Mouse (Mus musculus) liver, embryonic 13.5 days (tissue): ENCODE measurements around the gene Atp5k. TPM values are rescaled to one million over a fixed set of nuclear protein-coding genes. Genes with fewer than 3 reads are reported as not detected.
A peak's percentile ranks its signal among the peaks of the same experiment; 100 is the strongest.

Experiments
- ATAC-seq: fragments of 200-750 bp; cut with Nextera tagmentation; 2 replicates; pipeline ENCODE4 v1.8.0; 2017; ENCODE audit warnings: low read depth, mild to moderate bottlenecking, moderate number of reproducible peaks, moderate library complexity
- DNase-seq: peaks from one replicate; pipeline ENCODE4 v3.0.0; 2022
- H3K27ac ChIP-seq: fragments of 300-500 bp; sonication (generic); 2 replicates; pipeline ENCODE4 v1.5.1; 2015; ENCODE audit warnings: moderate library complexity, mild to moderate bottlenecking, inconsistent platforms
- H3K27me3 ChIP-seq: fragments of 300-500 bp; sonication (generic); 2 replicates; pipeline ENCODE4 v1.6.1; 2015; ENCODE audit warnings: mild to moderate bottlenecking, inconsistent platforms
- H3K36me3 ChIP-seq: fragments of 300-500 bp; sonication (generic); 2 replicates; pipeline ENCODE4 v1.6.1; 2015; ENCODE audit warnings: mild to moderate bottlenecking, inconsistent platforms
- H3K4me1 ChIP-seq: fragments of 300-500 bp; sonication (generic); replicated peaks from 2 replicates; pipeline ENCODE4 v1.6.1; 2015; ENCODE audit warnings: inconsistent platforms
- H3K4me2 ChIP-seq: fragments of 300-500 bp; sonication (generic); 2 replicates; pipeline ENCODE4 v1.6.1; 2015; ENCODE audit warnings: inconsistent platforms, mild to moderate bottlenecking, moderate library complexity
- H3K4me3 ChIP-seq: fragments of 300-500 bp; sonication (generic); replicated peaks from 2 replicates; pipeline ENCODE4 v1.5.1; 2015; ENCODE audit warnings: mild to moderate bottlenecking, inconsistent platforms
- H3K9ac ChIP-seq: fragments of 300-500 bp; sonication (generic); 2 replicates; pipeline ENCODE4 v1.6.1; 2015; ENCODE audit warnings: mild to moderate bottlenecking, inconsistent platforms
- H3K9me3 ChIP-seq: fragments of 300-500 bp; sonication (generic); replicated peaks from 2 replicates; pipeline ENCODE4 v1.6.1; 2016; ENCODE audit warnings: inconsistent platforms
- WGBS: fragments of 180-500 bp; shearing (Covaris S2); methylation state at CpG from one replicate; pipeline ENCODE4 v1.1.7; 2015; ENCODE audit not compliant: insufficient replicate concordance; 5-methylcytosine and 5-hydroxymethylcytosine counted together
- polyA plus RNA-seq: library from polyadenylated mRNA; unstranded; fragments of >200 nt; fragmentation: Nextera tagmentation; extraction: Ambion mirVana; gene quantifications from 2 replicates; pipeline ENCODE4 v1.2.1, GENCODE M21; 2015

Gene Atp5k
- polyA plus RNA-seq = 328 and 358 TPM in 2 replicates

GRCm38 (mm10) chr5:108433804-108434587, at the start of gene Atp5k:
Gene Atp5k (minus strand): TSS chr5:108434448.
- H3K27me3 ChIP-seq = peaks cover 8% of the 10 kb centered on the region
- ATAC-seq = peak; percentile 83
- H3K36me3 ChIP-seq = peaks cover 33% of the 10 kb centered on the region
- peak within 1 kb of the TSS; percentile 93 for H3K4me2 ChIP-seq
- peak within 1 kb of the TSS; percentile 96 for H3K4me3 ChIP-seq
- H3K9ac ChIP-seq = peak within 1 kb of the TSS; percentile 90
- H3K27ac ChIP-seq = peak within 1 kb of the TSS; percentile 59
- DNase-seq = peak; percentile 87
- no peaks in the 10 kb centered on the region for H3K9me3 ChIP-seq
- WGBS = under 1% methylated on average over 42 of the region's 42 CpGs
- peaks cover 31% of the 10 kb centered on the region for H3K4me1 ChIP-seq

- Histone ChIP-seq H3K4me1 (peaks cover 15% of the 10 kb centered on the region), H3K9ac (no peak overlapping the region), H3K9me3 (no peaks in the 10 kb centered on the region), H3K36me3 (peaks cover 49% of the 10 kb centered on the region), H3K27ac (no peak overlapping the region), H3K4me3 (no peak overlapping the region), H3K4me2 (no peak overlapping the region), H3K27me3 (no peaks in the 10 kb centered on the region)
- DNase-seq = no peak
- WGBS = 81% methylated on average over 6 of the region's 6 CpGs
- ATAC-seq = peak; percentile 55
Measured at GRCm38 (mm10) chr5:108483006-108483405, 48.8 kb upstream of the Atp5k start.

GRCm38 (mm10) chr5:108475977-108476376, 41.7 kb upstream of the Atp5k start:
- ATAC-seq = no peak
- H3K4me1 ChIP-seq = peaks cover 7% of the 10 kb centered on the region; the same call in 1 of the 2 replicates

GRCm38 (mm10) chr5:108473737-108474136, 39.5 kb upstream of the Atp5k start:
- H3K9ac ChIP-seq = no peak overlapping the region
- H3K27me3 ChIP-seq = no peaks in the 10 kb centered on the region
- WGBS = 79% methylated on average over 4 of the region's 4 CpGs
- ATAC-seq (no peak), DNase-seq (no peak)
- H3K9me3 ChIP-seq = no peaks in the 10 kb centered on the region
- no peak overlapping the region for H3K4me3 ChIP-seq
- peaks cover 72% of the 10 kb centered on the region for H3K36me3 ChIP-seq
- H3K27ac ChIP-seq = no peak overlapping the region
- no peak overlapping the region for H3K4me2 ChIP-seq
- peaks cover 19% of the 10 kb centered on the region for H3K4me1 ChIP-seq

More at GRCm38 (mm10) chr5:108475977-108476376, 41.7 kb upstream of the Atp5k start:
- Histone ChIP-seq H3K4me3 (no peak overlapping the region), H3K36me3 (peaks cover 78% of the 10 kb centered on the region), H3K4me2 (no peak overlapping the region), H3K27ac (no peak overlapping the region), H3K9me3 (no peaks in the 10 kb centered on the region), H3K9ac (no peak overlapping the region), H3K27me3 (no peaks in the 10 kb centered on the region)
- 77% methylated on average over 3 of the region's 3 CpGs for WGBS
- no peak for DNase-seq

- WGBS = 81% methylated on average over 7 of the region's 7 CpGs
- Histone ChIP-seq H3K4me3 (no peak overlapping the region), H3K9ac (no peak overlapping the region), H3K4me2 (no peak overlapping the region), H3K27me3 (no peaks in the 10 kb centered on the region), H3K36me3 (peaks cover 36% of the 10 kb centered on the region), H3K27ac (no peak overlapping the region), H3K9me3 (no peaks in the 10 kb centered on the region), H3K4me1 (peaks cover 59% of the 10 kb centered on the region)
- ATAC-seq (no peak), DNase-seq (no peak)
Measured at GRCm38 (mm10) chr5:108469617-108470016, 35.4 kb upstream of the Atp5k start.

GRCm38 (mm10) chr5:108466647-108467046, 32.4 kb upstream of the Atp5k start:
- Histone ChIP-seq H3K27ac (peak overlapping the region; percentile 91), H3K27me3 (no peaks in the 10 kb centered on the region), H3K4me2 (peak overlapping the region; percentile 96), H3K9me3 (no peaks in the 10 kb centered on the region), H3K9ac (peak overlapping the region; percentile 92), H3K36me3 (peaks cover 7% of the 10 kb centered on the region; the same call in 1 of the 2 replicates), H3K4me3 (no peak overlapping the region), H3K4me1 (peaks cover 81% of the 10 kb centered on the region)
- ATAC-seq (no peak), DNase-seq (no peak)
- 96% methylated on average over 1 of the region's 1 CpGs for WGBS

GRCm38 (mm10) chr5:108465131-108465891, 31.1 kb upstream of the Atp5k start:
- ATAC-seq (peak; percentile 27; the same call in 1 of the 2 replicates), DNase-seq (peak; percentile 26)
- 0 out of 2 replicates have a peak, but pooled peaks cover 3% of the 10 kb centered on the region for H3K36me3 ChIP-seq
- 18% methylated on average over 6 of the region's 6 CpGs for WGBS
- H3K9me3 ChIP-seq = no peaks in the 10 kb centered on the region
- H3K4me3 ChIP-seq = peak overlapping the region; percentile 78; the same call in 1 of the 2 replicates
- H3K4me2 ChIP-seq = peak overlapping the region; percentile 96
- peak overlapping the region; percentile 91 for H3K27ac ChIP-seq
- H3K4me1 ChIP-seq = peaks cover 85% of the 10 kb centered on the region
- H3K27me3 ChIP-seq = no peaks in the 10 kb centered on the region
- H3K9ac ChIP-seq = peak overlapping the region; percentile 92

GRCm38 (mm10) chr5:108462446-108462845, 28.2 kb upstream of the Atp5k start:
- Histone ChIP-seq H3K9me3 (no peaks in the 10 kb centered on the region), H3K9ac (peak overlapping the region; percentile 92), H3K27me3 (peaks cover 7% of the 10 kb centered on the region; the same call in 1 of the 2 replicates), H3K4me1 (peaks cover 71% of the 10 kb centered on the region), H3K36me3 (no peaks in the 10 kb centered on the region), H3K4me3 (peak overlapping the region; percentile 78), H3K27ac (peak overlapping the region; percentile 91), H3K4me2 (peak overlapping the region; percentile 96)
- no peak for ATAC-seq
- WGBS = 51% methylated on average over 4 of the region's 4 CpGs
- no peak for DNase-seq

- peak; percentile 99 for DNase-seq
- Histone ChIP-seq H3K9me3 (no peaks in the 10 kb centered on the region), H3K27ac (peak within 1 kb of the TSS; percentile 91), H3K4me1 (peaks cover 60% of the 10 kb centered on the region), H3K9ac (peak within 1 kb of the TSS; percentile 92), H3K4me2 (peak within 1 kb of the TSS; percentile 96), H3K36me3 (no peaks in the 10 kb centered on the region), H3K27me3 (peaks cover 13% of the 10 kb centered on the region; the same call in 1 of the 2 replicates), H3K4me3 (peak within 1 kb of the TSS; percentile 78)
- peak; percentile 94 for ATAC-seq
- WGBS = 1% methylated on average over 60 of the region's 62 CpGs
Measured at GRCm38 (mm10) chr5:108461082-108462065, 27.1 kb upstream of the Atp5k start, which contains the start of gene Pcgf3. Gene Pcgf3 (plus strand): TSS chr5:108461232.

GRCm38 (mm10) chr5:108460461-108460860, 26.2 kb upstream of the Atp5k start:
- Histone ChIP-seq H3K4me2 (peak overlapping the region; percentile 96), H3K36me3 (no peaks in the 10 kb centered on the region), H3K4me1 (peaks cover 51% of the 10 kb centered on the region), H3K4me3 (peak overlapping the region; percentile 78), H3K27me3 (peaks cover 13% of the 10 kb centered on the region; the same call in 1 of the 2 replicates), H3K9ac (peak overlapping the region; percentile 92), H3K9me3 (no peaks in the 10 kb centered on the region), H3K27ac (peak overlapping the region; percentile 13; the same call in 1 of the 2 replicates)
- DNase-seq (no peak), ATAC-seq (no peak)
- 44% methylated on average over 6 of the region's 6 CpGs for WGBS
